Mouse (Mus musculus): Measurements from ENCODE around the gene Ephb2. TPM values are rescaled to one million over a fixed set of nuclear protein-coding genes. Genes with fewer than 3 reads are reported as not detected.

Gene Ephb2
- polyA plus RNA-seq, 1 experiment from 2014 or later: 0.08 TPM

DNA sequence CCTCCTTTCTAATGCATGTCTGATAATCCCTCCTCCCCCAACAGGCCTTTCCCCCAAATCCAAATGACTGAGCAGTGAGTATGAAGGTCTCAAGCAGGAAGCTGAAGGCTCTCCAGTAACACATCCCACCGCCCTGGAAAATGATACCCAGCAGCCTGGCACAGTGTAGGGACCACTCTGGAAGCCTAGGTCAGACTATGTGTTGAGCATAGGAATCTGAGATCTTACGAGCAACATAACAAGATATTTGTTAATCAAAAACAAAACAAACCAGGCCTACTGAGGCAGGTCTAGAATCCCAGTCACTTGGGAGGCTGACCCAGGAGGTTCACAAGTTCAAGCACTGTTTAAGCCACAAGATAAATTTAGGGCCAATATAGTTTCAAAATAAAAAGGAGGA, 235.3 kb downstream of the Ephb2 start:
- 89% methylated on average over 2 of the region's 2 CpGs for WGBS (ENCODE audit: insufficient replicate concordance)
- peak overlapping the region; percentile 78 for H3K4me3 ChIP-seq (ENCODE audit: low read depth, low read length)
- no peaks in the 10 kb centered on the region for H3K9me3 ChIP-seq (ENCODE audit: low read length)
- H3K4me2 ChIP-seq (ENCODE audit: low read depth, low read length): peak overlapping the region; percentile 74
- TF ChIP-seq CTCF (IDR thresholded peaks at IDR 0.05; ENCODE audit: low read depth): no peak
- no peak for TF ChIP-seq EP300 (IDR thresholded peaks at IDR 0.05; ENCODE audit: low read depth)
- H3K4me1 ChIP-seq (ENCODE audit: insufficient read depth): peaks cover 16% of the 10 kb centered on the region
- no peak for DNase-seq
- no peak for ATAC-seq
- H3K27me3 ChIP-seq (ENCODE audit: insufficient read depth, low read length): no peaks in the 10 kb centered on the region
- no peaks in the 10 kb centered on the region for H3K36me3 ChIP-seq (replicated peaks; ENCODE audit: insufficient read depth, low read length)
- peak overlapping the region; percentile 88 for H3K9ac ChIP-seq (replicated peaks)
- peak overlapping the region; percentile 51; the same call in 1 of the 2 replicates for H3K27ac ChIP-seq (ENCODE audit: low read depth)

DNA sequence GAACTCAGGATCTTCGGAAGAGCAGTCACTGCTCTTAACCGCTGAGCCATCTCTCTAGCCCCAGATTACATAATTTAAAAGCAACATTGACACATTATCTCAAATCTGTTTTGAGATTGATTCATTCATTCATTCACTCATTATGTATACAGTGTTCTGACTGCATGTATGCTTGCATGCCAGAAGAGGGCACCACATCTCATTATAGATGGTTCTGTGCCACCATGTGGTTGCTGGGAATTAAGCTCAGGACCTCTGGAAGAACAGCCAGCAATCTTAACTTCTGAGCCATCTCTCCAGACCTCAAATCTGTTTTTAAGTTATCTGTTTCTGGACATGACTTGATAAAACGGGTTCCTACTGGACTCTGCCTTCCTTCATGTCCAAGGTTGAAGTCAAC, 235.9 kb downstream of the Ephb2 start:
- no peak overlapping the region for H3K4me3 ChIP-seq (ENCODE audit: low read depth, low read length)
- H3K4me1 ChIP-seq (ENCODE audit: insufficient read depth): peaks cover 16% of the 10 kb centered on the region
- H3K9me3 ChIP-seq (ENCODE audit: low read length): no peaks in the 10 kb centered on the region
- H3K36me3 ChIP-seq (replicated peaks; ENCODE audit: insufficient read depth, low read length): no peaks in the 10 kb centered on the region
- peak; percentile 41 for TF ChIP-seq CTCF (IDR thresholded peaks at IDR 0.05; ENCODE audit: low read depth)
- TF ChIP-seq EP300 (IDR thresholded peaks at IDR 0.05; ENCODE audit: low read depth): no peak
- 98% methylated on average over 3 of the region's 3 CpGs for WGBS (ENCODE audit: insufficient replicate concordance)
- H3K27me3 ChIP-seq (ENCODE audit: insufficient read depth, low read length): no peaks in the 10 kb centered on the region
- DNase-seq (no peak), ATAC-seq (no peak)
- no peak overlapping the region for H3K9ac ChIP-seq (replicated peaks)
- no peak overlapping the region for H3K4me2 ChIP-seq (ENCODE audit: low read depth, low read length)
- H3K27ac ChIP-seq (ENCODE audit: low read depth): no peak overlapping the region

DNA sequence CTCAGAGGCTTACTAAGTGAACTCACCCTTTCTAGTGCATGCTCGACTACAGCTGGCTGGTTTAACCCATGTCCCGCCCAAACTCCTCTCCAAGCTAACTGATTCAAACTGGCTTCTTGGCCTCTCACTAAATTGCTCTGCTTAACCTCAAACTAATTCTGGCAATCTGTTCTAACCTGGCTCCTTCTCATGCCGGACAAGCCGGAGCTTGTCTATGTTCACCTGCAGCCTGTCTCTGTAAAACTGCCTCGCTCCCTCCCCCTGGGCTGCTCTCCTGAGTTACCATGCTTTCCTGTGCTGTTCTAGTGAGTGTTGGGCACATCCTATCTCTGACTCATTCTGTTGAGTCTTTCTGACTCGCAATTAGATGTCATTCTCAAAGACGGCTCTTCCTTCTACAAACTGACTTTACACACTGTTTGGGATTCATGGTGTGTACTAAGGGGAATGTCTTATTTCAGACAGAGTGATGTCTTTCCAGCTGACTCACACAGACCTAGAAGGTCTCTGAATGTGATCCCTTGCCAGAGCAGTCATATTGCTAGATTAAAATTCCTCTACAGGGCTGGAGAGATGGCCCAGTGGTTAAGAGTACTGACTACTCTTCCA, 237.4 kb downstream of the Ephb2 start:
- Histone ChIP-seq H3K36me3 (replicated peaks; ENCODE audit: insufficient read depth, low read length) (no peaks in the 10 kb centered on the region), H3K9me3 (ENCODE audit: low read length) (no peaks in the 10 kb centered on the region), H3K27me3 (ENCODE audit: insufficient read depth, low read length) (no peaks in the 10 kb centered on the region), H3K4me2 (ENCODE audit: low read depth, low read length) (no peak overlapping the region), H3K9ac (replicated peaks) (no peak overlapping the region), H3K4me1 (ENCODE audit: insufficient read depth) (peaks cover 16% of the 10 kb centered on the region), H3K4me3 (ENCODE audit: low read depth, low read length) (no peak overlapping the region), H3K27ac (ENCODE audit: low read depth) (no peak overlapping the region)
- ATAC-seq (no peak), DNase-seq (no peak)
- TF ChIP-seq EP300 (IDR thresholded peaks at IDR 0.05; ENCODE audit: low read depth): no peak
- no peak for TF ChIP-seq CTCF (IDR thresholded peaks at IDR 0.05; ENCODE audit: low read depth)
- whole genome bisulfite sequencing (ENCODE audit: insufficient replicate concordance): 71% methylated on average over 7 of the region's 7 CpGs

Small RNAs within 50 kb of the gene (microRNA-seq; reads per million reads assigned to microRNA genes)
- gene Gm22180: not detected

Other genes with a start within 250 kb of the Ephb2 start
- gene Kdm1a, start 233.3 kb downstream of the Ephb2 start, polyA plus RNA-seq (2015; fragmentation: Nextera tagmentation; extraction: Ambion mirVana): 6.3 and 6.8 TPM in 2 replicates
- gene Tex46, start 225.6 kb downstream of the Ephb2 start, polyA plus RNA-seq (2015; fragmentation: Nextera tagmentation; extraction: Ambion mirVana): not detected in 2 replicates
- not detected in 2 replicates for gene Lactbl1, start 213.4 kb downstream of the Ephb2 start, polyA plus RNA-seq (2015; fragmentation: Nextera tagmentation; extraction: Ambion mirVana)
- 196 and 200 TPM in 2 replicates for gene C1qb, start 50.2 kb upstream of the Ephb2 start, polyA plus RNA-seq (2015; fragmentation: Nextera tagmentation; extraction: Ambion mirVana)
- gene C1qc, start 57.1 kb upstream of the Ephb2 start, polyA plus RNA-seq (2015; fragmentation: Nextera tagmentation; extraction: Ambion mirVana): 122 and 136 TPM in 2 replicates
- 123 and 130 TPM in 2 replicates for gene C1qa, start 62.8 kb upstream of the Ephb2 start, polyA plus RNA-seq (2015; fragmentation: Nextera tagmentation; extraction: Ambion mirVana)
- gene Epha8, start 120.8 kb upstream of the Ephb2 start, polyA plus RNA-seq (2015; fragmentation: Nextera tagmentation; extraction: Ambion mirVana): 0.11 TPM in 2 replicates
- gene Zbtb40, start 212.8 kb upstream of the Ephb2 start, polyA plus RNA-seq (2015; fragmentation: Nextera tagmentation; extraction: Ambion mirVana): 0.52 and 0.56 TPM in 2 replicates